Mouse (Mus musculus) lung, postnatal 0 days (tissue): ENCODE data around the gene Gm20662. TPM values are rescaled to one million over a fixed set of nuclear protein-coding genes. Genes with fewer than 3 reads are reported as not detected.

Experiments used
- ATAC-seq: fragments of 200-750 bp; cut with Nextera tagmentation; 2 replicates; pipeline ENCODE4 v1.8.0; 2017; ENCODE audit warnings: moderate library complexity
- DNase-seq: peaks from one replicate; pipeline ENCODE4 v3.0.0-alpha.2; 2016; ENCODE audit warnings: low spot score
- H3K27ac ChIP-seq: fragments of 300-500 bp; sonication (generic); 2 replicates; pipeline ENCODE4 v1.5.1; 2014; ENCODE audit warnings: antibody characterized with exemption, mild to moderate bottlenecking, low read length, mixed read lengths
- H3K27me3 ChIP-seq: fragments of 300-500 bp; sonication (generic); replicated peaks from 2 replicates; pipeline ENCODE4 v1.6.1; 2014; ENCODE audit warnings: low read length, mixed read lengths; ENCODE audit not compliant: insufficient read depth
- H3K36me3 ChIP-seq: fragments of 300-500 bp; sonication (generic); 2 replicates; pipeline ENCODE4 v1.6.1; 2014; ENCODE audit warnings: low read length, mixed read lengths; ENCODE audit not compliant: insufficient read depth
- H3K4me1 ChIP-seq: fragments of 300-500 bp; sonication (generic); 2 replicates; pipeline ENCODE4 v1.6.1; 2014; ENCODE audit warnings: antibody characterized with exemption, low read depth, low read length, mixed read lengths; ENCODE audit not compliant: insufficient read depth
- H3K4me2 ChIP-seq: fragments of 300-500 bp; sonication (generic); replicated peaks from 2 replicates; pipeline ENCODE4 v1.6.1; 2014; ENCODE audit warnings: low read depth, mild to moderate bottlenecking, low read length, moderate library complexity, mixed read lengths
- H3K4me3 ChIP-seq: fragments of 300-500 bp; sonication (generic); 2 replicates; pipeline ENCODE4 v1.5.1; 2014; ENCODE audit warnings: low read depth, low read length
- H3K9ac ChIP-seq: fragments of 300-500 bp; sonication (generic); replicated peaks from 2 replicates; pipeline ENCODE4 v1.6.1; 2014; ENCODE audit warnings: low read depth, mild to moderate bottlenecking
- H3K9me3 ChIP-seq: fragments of 300-500 bp; sonication (generic); 2 replicates; pipeline ENCODE4 v1.6.1; 2016; ENCODE audit warnings: low read length, mixed read lengths
- CTCF ChIP-seq: IDR thresholded peaks from 2 replicates; pipeline ENCODE4 v1.5.1; 2016; ENCODE audit warnings: antibody characterized with exemption, mild to moderate bottlenecking
- EP300 ChIP-seq: IDR thresholded peaks from 2 replicates; pipeline ENCODE4 v1.6.1; 2016; ENCODE audit warnings: antibody characterized with exemption, mild to moderate bottlenecking, control low read depth
- WGBS: fragments of 180-500 bp; shearing (Covaris S2); extraction: QIAGEN DNeasy Blood & Tissue Kit; methylation state at CpG from one replicate; pipeline ENCODE4 v1.1.7; 2014; 5-methylcytosine and 5-hydroxymethylcytosine counted together
- polyA plus RNA-seq: library from polyadenylated mRNA; unstranded; fragments of >200 nt; fragmentation: Nextera tagmentation; extraction: Ambion mirVana; gene quantifications from 2 replicates; pipeline ENCODE4 v1.2.1, GENCODE M21; 2015

Gm20662 gene
- polyA plus RNA-seq, 1 experiment from 2014 or later: 0.44 TPM

- H3K4me1 ChIP-seq: peaks cover 11% of the 10 kb centered on the region; the same call in 1 of the 2 replicates
- DNase-seq: peak; percentile 94
These were observed 13.3 kb upstream of the Gm20662 start, which contains the start of gene Gm20661 for GRCm38 (mm10) chr9:107982681-107983346. Gm20661 (plus strand) TSS chr9:107983058.

DNA sequence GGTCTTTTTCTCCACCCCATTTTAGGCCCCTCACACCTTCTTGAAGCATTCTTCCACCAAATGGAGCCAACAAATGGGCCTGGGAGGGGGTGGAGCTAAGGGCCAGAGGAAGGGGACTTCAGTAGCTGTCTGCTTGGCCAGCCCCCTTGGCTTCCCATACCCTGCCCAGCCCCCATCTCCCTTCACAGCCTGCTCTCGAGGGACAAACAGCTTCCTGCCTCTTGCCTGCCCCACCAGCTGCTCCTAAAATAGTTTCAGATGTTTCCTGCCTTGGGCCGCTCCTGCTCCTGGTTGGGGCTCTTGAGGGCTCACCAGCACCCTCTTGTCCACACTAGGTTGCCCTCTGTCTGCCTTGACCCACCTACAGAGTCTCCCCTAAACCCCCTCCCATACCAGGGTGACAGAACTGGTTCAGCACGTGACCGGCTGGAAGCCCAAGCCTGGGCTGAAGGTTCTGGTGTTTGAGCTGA is 12.7 kb upstream of the Gm20662 start:
- Histone ChIP-seq H3K4me2 (peak overlapping the region; percentile 70), H3K9ac (peak overlapping the region; percentile 44; the same call in 1 of the 2 replicates), H3K27ac (peak overlapping the region; percentile 92), H3K27me3 (no peaks in the 10 kb centered on the region), H3K9me3 (no peaks in the 10 kb centered on the region), H3K4me3 (peak overlapping the region; percentile 59; the same call in 1 of the 2 replicates), H3K36me3 (0 out of 2 replicates have a peak, but pooled peaks cover 14% of the 10 kb centered on the region), H3K4me1 (peaks cover 11% of the 10 kb centered on the region; the same call in 1 of the 2 replicates)
- DNase-seq: peak; percentile 94
- ATAC-seq: peak; percentile 77
- WGBS: 3% methylated on average over 4 of the region's 4 CpGs
- TF ChIP-seq CTCF (no peak), EP300 (no peak; the same call in 1 of the 2 replicates)

More at GRCm38 (mm10) chr9:107982681-107983346, 13.3 kb upstream of the Gm20662 start, which contains the start of gene Gm20661:
- peak within 1 kb of the TSS; percentile 44 for H3K9ac ChIP-seq
- no peaks in the 10 kb centered on the region for H3K27me3 ChIP-seq
- WGBS: 16% methylated on average over 14 of the region's 14 CpGs
- peak within 1 kb of the TSS; percentile 92 for H3K27ac ChIP-seq
- peak within 1 kb of the TSS; percentile 70 for H3K4me2 ChIP-seq
- TF ChIP-seq EP300 (peak; percentile 91), CTCF (no peak)
- ATAC-seq: peak; percentile 77
- H3K36me3 ChIP-seq: 0 out of 2 replicates have a peak, but pooled peaks cover 14% of the 10 kb centered on the region
- H3K4me3 ChIP-seq: peak within 1 kb of the TSS; percentile 59
- H3K9me3 ChIP-seq: no peaks in the 10 kb centered on the region

- Histone ChIP-seq H3K4me2 (peak overlapping the region; percentile 70), H3K27me3 (no peaks in the 10 kb centered on the region), H3K27ac (peak overlapping the region; percentile 92), H3K4me1 (peaks cover 11% of the 10 kb centered on the region; the same call in 1 of the 2 replicates), H3K4me3 (peak overlapping the region; percentile 59), H3K9me3 (no peaks in the 10 kb centered on the region), H3K9ac (peak overlapping the region; percentile 44), H3K36me3 (0 out of 2 replicates have a peak, but pooled peaks cover 11% of the 10 kb centered on the region)
- ATAC-seq (no peak), DNase-seq (no peak)
- TF ChIP-seq EP300: no peak
- TF ChIP-seq CTCF: no peak
- WGBS: 23% methylated on average over 19 of the region's 19 CpGs
These were observed 11.9 kb upstream of the Gm20662 start for GRCm38 (mm10) chr9:107984052-107984753.

- peak overlapping the region; percentile 92 for H3K27ac ChIP-seq
- TF ChIP-seq EP300: no peak
- TF ChIP-seq CTCF: no peak
- peak overlapping the region; percentile 44 for H3K9ac ChIP-seq
- ATAC-seq: no peak
- H3K27me3 ChIP-seq: no peaks in the 10 kb centered on the region
- WGBS: 32% methylated on average over 9 of the region's 9 CpGs
- 0 out of 2 replicates have a peak, but pooled peaks cover 6% of the 10 kb centered on the region for H3K36me3 ChIP-seq
- no peaks in the 10 kb centered on the region for H3K9me3 ChIP-seq
- no peak for DNase-seq
- peak overlapping the region; percentile 70 for H3K4me2 ChIP-seq
- H3K4me1 ChIP-seq: peaks cover 11% of the 10 kb centered on the region; the same call in 1 of the 2 replicates
- peak overlapping the region; percentile 59 for H3K4me3 ChIP-seq
These were observed 11.4 kb upstream of the Gm20662 start for GRCm38 (mm10) chr9:107984754-107985055.

- ATAC-seq: peak; percentile 67
These were observed 10.7 kb upstream of the Gm20662 start, which contains the start of gene Inka1 for GRCm38 (mm10) chr9:107985131-107986119. Inka1 (minus strand) TSS chr9:107985879.

More at GRCm38 (mm10) chr9:107985131-107986119, 10.7 kb upstream of the Gm20662 start, which contains the start of gene Inka1:
- H3K9me3 ChIP-seq: no peaks in the 10 kb centered on the region
- no peaks in the 10 kb centered on the region for H3K27me3 ChIP-seq
- TF ChIP-seq CTCF (peak; percentile 43), EP300 (no peak)
- WGBS: under 1% methylated on average over 58 of the region's 58 CpGs
- peak within 1 kb of the TSS; percentile 70 for H3K4me2 ChIP-seq
- 0 out of 2 replicates have a peak, but pooled peaks cover 4% of the 10 kb centered on the region for H3K36me3 ChIP-seq
- H3K9ac ChIP-seq: peak within 1 kb of the TSS; percentile 44
- DNase-seq: peak; percentile 90
- H3K27ac ChIP-seq: peak within 1 kb of the TSS; percentile 92
- peaks cover 11% of the 10 kb centered on the region; the same call in 1 of the 2 replicates for H3K4me1 ChIP-seq
- peak within 1 kb of the TSS; percentile 59 for H3K4me3 ChIP-seq
